10 mouse cellular contexts compared by ENCODE assay signal in genomic region chr19:6383470-6383869, GRCm38 (mm10). TPM values are rescaled to one million over a fixed set of nuclear protein-coding genes. Genes with fewer than 3 reads are reported as not detected.
DNase-seq lines count a peak whose midpoint lies in the region; ATAC-seq and TF ChIP-seq lines count a peak whose summit lies in the region.
"Had no signal": no experiment of that assay in that cellular context is flagged by ENCODE, and none has a peak within 500 bp of the region (broad histone marks: within the 10 kb centered on the region; RNA-seq: fewer than 3 reads in every experiment).

No protein-coding gene starts in this region.

- no peak for TF ChIP-seq POLR2A in cerebellum, adult 2 months (IDR thresholded peaks at IDR 0.05; ENCODE audit: borderline replicate concordance, insufficient read depth, low read length)

- TF ChIP-seq CTCF in cerebellum, adult 2 months (IDR thresholded peaks at IDR 0.05; ENCODE audit: borderline replicate concordance, insufficient read depth, low read depth, low read length) = no peak

- 56% methylated on average over 5 of the region's 5 CpGs for WGBS in cerebellum, adult 2 months
- WGBS in kidney, embryonic 16.5 days = 31% methylated on average over 5 of the region's 5 CpGs
- WGBS in embryonic facial prominence, embryonic 13.5 days = 33% methylated on average over 5 of the region's 5 CpGs
- WGBS in intestine, embryonic 16.5 days = 47% methylated on average over 5 of the region's 5 CpGs

- no peak for DNase-seq in cerebellum, adult 2 months
- no peak for DNase-seq in cerebellum, adult 11 months
- no peak for DNase-seq in kidney, adult 11 months
- no peak for DNase-seq in urinary bladder, postnatal 14 days (ENCODE audit: low spot score)

- H3K9me3 ChIP-seq in kidney, embryonic 16.5 days (ENCODE audit: low read length) = no peaks in the 10 kb centered on the region
- H3K9me3 ChIP-seq in embryonic facial prominence, embryonic 13.5 days = no peaks in the 10 kb centered on the region
- no peaks in the 10 kb centered on the region for H3K9me3 ChIP-seq in intestine, embryonic 16.5 days (ENCODE audit: control insufficient read depth, low read length)
- H3K9me3 ChIP-seq: forebrain, embryonic 13.5 days; megakaryocyte, embryonic 14.5 days had no signal

- peak; percentile 41; the same call in 1 of the 2 replicates for ATAC-seq in kidney, embryonic 16.5 days (ENCODE audit: low FRiP score, low TSS enrichment)
- ATAC-seq in embryonic facial prominence, embryonic 13.5 days (ENCODE audit: insufficient number of reproducible peaks, insufficient read depth, low FRiP score, low TSS enrichment, low read depth) = no peak
- ATAC-seq in intestine, embryonic 16.5 days = no peak
- no peak for ATAC-seq in inflammation-experienced regulatory T-cells, adult 6 months
- ATAC-seq: forebrain, embryonic 13.5 days had no signal

- peaks cover 59% of the 10 kb centered on the region for H3K4me1 ChIP-seq in cerebellum, adult 2 months (ENCODE audit: control insufficient read depth, insufficient read depth, low read length)
- peaks cover 45% of the 10 kb centered on the region for H3K4me1 ChIP-seq in kidney, embryonic 16.5 days (ENCODE audit: insufficient read depth, low read length)
- H3K4me1 ChIP-seq in embryonic facial prominence, embryonic 13.5 days = peaks cover 25% of the 10 kb centered on the region; the same call in 1 of the 2 replicates
- peaks cover 22% of the 10 kb centered on the region for H3K4me1 ChIP-seq in intestine, embryonic 16.5 days (ENCODE audit: control insufficient read depth, insufficient read depth, low read length)

- no peak overlapping the region for H3K4me2 ChIP-seq in kidney, embryonic 16.5 days (replicated peaks; ENCODE audit: low read depth, low read length)
- H3K4me2 ChIP-seq in embryonic facial prominence, embryonic 13.5 days = no peak overlapping the region
- no peak overlapping the region for H3K4me2 ChIP-seq in intestine, embryonic 16.5 days (ENCODE audit: low read depth, low read length)
- H3K4me2 ChIP-seq: forebrain, embryonic 13.5 days had no signal

- H3K4me3 ChIP-seq in cerebellum, adult 2 months (replicated peaks; ENCODE audit: insufficient read depth, low read depth, low read length) = no peak overlapping the region
- H3K4me3 ChIP-seq in kidney, embryonic 16.5 days (ENCODE audit: low read length) = no peak overlapping the region
- no peak overlapping the region for H3K4me3 ChIP-seq in embryonic facial prominence, embryonic 13.5 days
- H3K4me3 ChIP-seq in intestine, embryonic 16.5 days (ENCODE audit: low read length) = no peak overlapping the region
- H3K4me3 ChIP-seq: forebrain, embryonic 13.5 days had no signal

- H3K27me3 ChIP-seq in cerebellum, adult 2 months (ENCODE audit: control insufficient read depth, insufficient read depth, low read length) = no peaks in the 10 kb centered on the region
- H3K27me3 ChIP-seq in kidney, embryonic 16.5 days (ENCODE audit: insufficient read depth, low read length) = no peaks in the 10 kb centered on the region
- H3K27me3 ChIP-seq in embryonic facial prominence, embryonic 13.5 days = peaks cover 1% of the 10 kb centered on the region; the same call in 1 of the 2 replicates
- H3K27me3 ChIP-seq in intestine, embryonic 16.5 days (replicated peaks; ENCODE audit: control insufficient read depth, insufficient read depth, low read length) = no peaks in the 10 kb centered on the region

- no peak overlapping the region for H3K9ac ChIP-seq in kidney, embryonic 16.5 days (replicated peaks; ENCODE audit: low read length)
- H3K9ac ChIP-seq in embryonic facial prominence, embryonic 13.5 days = no peak overlapping the region
- H3K9ac ChIP-seq in intestine, embryonic 16.5 days (ENCODE audit: low read depth, low read length) = no peak overlapping the region

- peak overlapping the region; percentile 2; the same call in 1 of the 2 replicates for H3K27ac ChIP-seq in cerebellum, adult 2 months (ENCODE audit: insufficient read depth, low read length)
- H3K27ac ChIP-seq in kidney, embryonic 16.5 days (ENCODE audit: low read length) = peak overlapping the region; percentile 72
- H3K27ac ChIP-seq in embryonic facial prominence, embryonic 13.5 days = peak overlapping the region; percentile 23; the same call in 1 of the 2 replicates
- peak overlapping the region; percentile 49; the same call in 1 of the 2 replicates for H3K27ac ChIP-seq in intestine, embryonic 16.5 days (ENCODE audit: low read length)
- H3K27ac ChIP-seq: forebrain, embryonic 13.5 days had no signal

- H3K36me3 ChIP-seq in kidney, embryonic 16.5 days (ENCODE audit: insufficient read depth, low read length) = peaks cover 3% of the 10 kb centered on the region
- peaks cover 18% of the 10 kb centered on the region for H3K36me3 ChIP-seq in embryonic facial prominence, embryonic 13.5 days
- peaks cover 2% of the 10 kb centered on the region; the same call in 1 of the 2 replicates for H3K36me3 ChIP-seq in intestine, embryonic 16.5 days (ENCODE audit: control insufficient read depth, insufficient read depth, low read length)

RNA-seq across cellular contexts. Expression of gene Pygm, which starts 0.7 kb away (rescaled TPM):
- polyA plus RNA-seq in cerebellum, adult 2 months (2012; rRNA removed) = 90.1 and 101 TPM in 2 replicates
- 36.2 and 38.3 TPM in 2 replicates for polyA plus RNA-seq in kidney, embryonic 16.5 days (2015; fragmentation: Nextera tagmentation; extraction: Ambion mirVana)
- polyA plus RNA-seq in embryonic facial prominence, embryonic 13.5 days (2015; fragmentation: Nextera tagmentation; extraction: Ambion mirVana) = 3.7 and 5.4 TPM in 2 replicates
- polyA plus RNA-seq in intestine, embryonic 16.5 days (2015; fragmentation: Nextera tagmentation; extraction: Ambion mirVana) = 6.0 and 6.8 TPM in 2 replicates
- polyA plus RNA-seq in inflammation-experienced regulatory T-cells, adult 6 months (2017; shearing (Covaris generic)) = 1 to 10 TPM; 3.4 to 6.5 (median 5.7) TPM

RNA-seq across cellular contexts. Expression of gene Rasgrp2, which starts 15.7 kb away (rescaled TPM):
- polyA plus RNA-seq in cerebellum, adult 2 months (2012; rRNA removed) = 78.5 and 90.1 TPM in 2 replicates
- 105 and 121 TPM in 2 replicates for polyA plus RNA-seq in kidney, embryonic 16.5 days (2015; fragmentation: Nextera tagmentation; extraction: Ambion mirVana)
- 32.0 and 36.1 TPM in 2 replicates for polyA plus RNA-seq in embryonic facial prominence, embryonic 13.5 days (2015; fragmentation: Nextera tagmentation; extraction: Ambion mirVana)
- 41.8 and 47.0 TPM in 2 replicates for polyA plus RNA-seq in intestine, embryonic 16.5 days (2015; fragmentation: Nextera tagmentation; extraction: Ambion mirVana)
- polyA plus RNA-seq in inflammation-experienced regulatory T-cells, adult 6 months (2017; shearing (Covaris generic)) = 100 to 1,000 TPM in 1 of 3 experiments, 10 to 100 TPM in 2; 59.9 to 201 (median 68.4) TPM

RNA-seq across cellular contexts. Expression of gene Sf1, which starts 20.0 kb away (rescaled TPM):
- polyA plus RNA-seq in cerebellum, adult 2 months (2012; rRNA removed) = 175 and 196 TPM in 2 replicates
- 132 and 150 TPM in 2 replicates for polyA plus RNA-seq in kidney, embryonic 16.5 days (2015; fragmentation: Nextera tagmentation; extraction: Ambion mirVana)
- polyA plus RNA-seq in embryonic facial prominence, embryonic 13.5 days (2015; fragmentation: Nextera tagmentation; extraction: Ambion mirVana) = 137 and 151 TPM in 2 replicates
- 94.7 and 103 TPM in 2 replicates for polyA plus RNA-seq in intestine, embryonic 16.5 days (2015; fragmentation: Nextera tagmentation; extraction: Ambion mirVana)
- polyA plus RNA-seq in inflammation-experienced regulatory T-cells, adult 6 months (2017; shearing (Covaris generic)) = 10 to 100 TPM; 53.3 to 63.5 (median 59.1) TPM

RNA-seq across cellular contexts. Expression of gene Nrxn2, which starts 35.1 kb away (rescaled TPM):
- 420 and 504 TPM in 2 replicates for polyA plus RNA-seq in cerebellum, adult 2 months (2012; rRNA removed)
- 6.0 and 6.2 TPM in 2 replicates for polyA plus RNA-seq in kidney, embryonic 16.5 days (2015; fragmentation: Nextera tagmentation; extraction: Ambion mirVana)
- polyA plus RNA-seq in embryonic facial prominence, embryonic 13.5 days (2015; fragmentation: Nextera tagmentation; extraction: Ambion mirVana) = 2.0 and 2.1 TPM in 2 replicates
- 0.73 and 0.97 TPM in 2 replicates for polyA plus RNA-seq in intestine, embryonic 16.5 days (2015; fragmentation: Nextera tagmentation; extraction: Ambion mirVana)
- polyA plus RNA-seq in inflammation-experienced regulatory T-cells, adult 6 months (2017; shearing (Covaris generic)) = under 1 TPM in 1 of 3 experiments, not detected in 2; 0.26 TPM

RNA-seq across cellular contexts. Expression of gene Map4k2, which starts 42.5 kb away (rescaled TPM):
- 317 and 326 TPM in 2 replicates for polyA plus RNA-seq in cerebellum, adult 2 months (2012; rRNA removed)
- 25.9 and 28.7 TPM in 2 replicates for polyA plus RNA-seq in kidney, embryonic 16.5 days (2015; fragmentation: Nextera tagmentation; extraction: Ambion mirVana)
- polyA plus RNA-seq in embryonic facial prominence, embryonic 13.5 days (2015; fragmentation: Nextera tagmentation; extraction: Ambion mirVana) = 13.8 and 15.3 TPM in 2 replicates
- 7.9 and 10.0 TPM in 2 replicates for polyA plus RNA-seq in intestine, embryonic 16.5 days (2015; fragmentation: Nextera tagmentation; extraction: Ambion mirVana)
- 100 to 1,000 TPM in 1 of 3 experiments, 10 to 100 TPM in 2; 68.4 to 105 (median 88.5) TPM for polyA plus RNA-seq in inflammation-experienced regulatory T-cells, adult 6 months (2017; shearing (Covaris generic))

Comparison
In these comparisons a context has a peak if more than half of its experiments do, and no peak if none do; other contexts are left out.
1. H3K27ac ChIP-seq: peak in every context shown above with its lines; median percentile 72 in kidney, embryonic 16.5 days; 49 in intestine, embryonic 16.5 days; 23 in embryonic facial prominence, embryonic 13.5 days; 2 in cerebellum, adult 2 months.